Mouse (Mus musculus): ENCODE measurements around the gene Mcoln1. TPM values are rescaled to one million over a fixed set of nuclear protein-coding genes. Genes with fewer than 3 reads are reported as not detected.
A peak's percentile ranks its signal among the peaks of the same experiment; 100 is the strongest.

The Mcoln1 gene
- 19.9 and 20.6 TPM in 2 replicates for polyA plus RNA-seq (2015; fragmentation: Nextera tagmentation; extraction: Ambion mirVana)

DNA sequence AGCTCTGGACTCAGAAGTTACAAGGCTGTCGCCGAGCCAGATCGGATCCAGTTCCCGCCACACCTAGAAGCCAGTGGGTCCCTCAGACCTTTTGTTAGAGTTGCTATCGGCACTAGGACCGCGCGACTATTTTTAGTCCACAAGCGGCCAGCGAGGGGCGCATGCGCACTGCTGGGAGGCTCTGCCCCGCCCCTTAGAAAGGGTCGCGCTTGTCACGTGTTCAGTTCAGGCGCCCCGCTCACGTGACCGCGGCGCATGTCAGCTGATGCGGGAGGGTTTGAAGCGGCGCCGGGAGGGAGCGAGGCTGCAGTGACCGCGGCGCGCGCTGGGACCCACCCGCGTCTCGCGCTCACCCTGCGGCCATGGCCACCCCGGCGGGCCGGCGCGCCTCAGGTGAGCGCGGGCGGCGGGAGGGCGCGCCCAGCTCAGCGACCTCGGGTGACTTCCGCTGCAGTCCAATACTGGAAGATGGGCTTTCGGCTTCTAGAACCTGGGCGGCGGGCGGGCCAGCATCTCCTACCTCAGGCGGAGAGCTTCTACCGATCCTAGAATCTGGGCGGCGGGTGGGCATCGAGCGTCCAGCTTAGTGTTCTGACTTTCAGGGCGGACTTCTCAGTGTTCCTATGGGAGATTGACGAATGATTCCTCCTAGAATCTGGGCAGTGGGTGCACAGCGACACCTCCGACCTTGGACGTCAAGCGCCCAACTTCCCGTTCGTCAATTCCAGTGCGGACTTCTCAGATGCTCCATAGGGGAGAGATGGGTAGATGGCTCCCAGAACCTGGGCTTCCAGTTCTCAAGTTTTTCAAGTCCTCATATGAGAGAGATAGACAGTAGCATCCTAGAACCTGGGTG is at the start of gene Mcoln1:
Gene Mcoln1 (plus strand): TSS at position 223 of the 856 bp plus-strand sequence.
- TF ChIP-seq CTCF (IDR thresholded peaks at IDR 0.05; ENCODE audit: low read depth), result peak; percentile 35
- TF ChIP-seq EP300 (IDR thresholded peaks at IDR 0.05; ENCODE audit: low read depth), result no peak; the same call in 1 of the 2 replicates
- Histone ChIP-seq H3K9me3 (ENCODE audit: low read length) (no peaks in the 10 kb centered on the region), H3K36me3 (replicated peaks; ENCODE audit: insufficient read depth, low read length) (peaks cover 10% of the 10 kb centered on the region), H3K4me3 (ENCODE audit: low read depth, low read length) (peak within 1 kb of the TSS; percentile 84), H3K9ac (replicated peaks) (peak within 1 kb of the TSS; percentile 77), H3K27me3 (ENCODE audit: insufficient read depth, low read length) (no peaks in the 10 kb centered on the region), H3K4me2 (ENCODE audit: low read depth, low read length) (peak within 1 kb of the TSS; percentile 89), H3K4me1 (ENCODE audit: insufficient read depth) (peaks cover 22% of the 10 kb centered on the region), H3K27ac (ENCODE audit: low read depth) (peak within 1 kb of the TSS; percentile 83)
- DNase-seq (peak; percentile 98), ATAC-seq (peak; percentile 91)
- under 1% methylated on average over 68 of the region's 70 CpGs for WGBS (ENCODE audit: insufficient replicate concordance)

DNA sequence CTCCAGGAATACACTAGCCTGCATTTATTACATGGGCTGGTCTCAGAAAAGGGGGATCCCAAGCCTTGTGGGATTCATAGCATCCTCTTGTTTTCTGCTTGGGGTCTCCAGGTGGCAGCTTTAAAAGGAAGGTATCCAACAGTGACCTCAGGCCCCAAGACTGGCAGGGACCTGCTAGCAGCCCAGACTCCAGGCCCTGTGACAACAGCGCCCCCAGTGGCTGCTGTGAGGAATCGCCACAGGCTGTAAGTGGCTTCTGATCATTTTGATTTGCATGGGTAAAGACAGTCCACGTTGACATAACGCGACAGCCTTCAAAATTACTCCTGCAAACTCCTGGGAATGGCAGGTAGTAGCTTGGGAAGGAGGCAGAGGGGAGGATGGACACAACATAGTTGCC is 49.6 kb upstream of the Mcoln1 start:
- H3K36me3 ChIP-seq (replicated peaks; ENCODE audit: insufficient read depth, low read length), result peaks cover 84% of the 10 kb centered on the region
- no peak for TF ChIP-seq EP300 (IDR thresholded peaks at IDR 0.05; ENCODE audit: low read depth)
- peak; percentile 94 for TF ChIP-seq CTCF (IDR thresholded peaks at IDR 0.05; ENCODE audit: low read depth)
- no peak overlapping the region for H3K4me3 ChIP-seq (ENCODE audit: low read depth, low read length)
- no peaks in the 10 kb centered on the region for H3K27me3 ChIP-seq (ENCODE audit: insufficient read depth, low read length)
- ATAC-seq (peak; percentile 56), DNase-seq (peak; percentile 69)
- H3K27ac ChIP-seq (ENCODE audit: low read depth), result no peak overlapping the region
- no peak overlapping the region for H3K9ac ChIP-seq (replicated peaks)
- H3K9me3 ChIP-seq (ENCODE audit: low read length), result no peaks in the 10 kb centered on the region
- no peaks in the 10 kb centered on the region for H3K4me1 ChIP-seq (ENCODE audit: insufficient read depth)
- WGBS (ENCODE audit: insufficient replicate concordance), result 46% methylated on average over 5 of the region's 5 CpGs
- no peak overlapping the region for H3K4me2 ChIP-seq (ENCODE audit: low read depth, low read length)

DNA sequence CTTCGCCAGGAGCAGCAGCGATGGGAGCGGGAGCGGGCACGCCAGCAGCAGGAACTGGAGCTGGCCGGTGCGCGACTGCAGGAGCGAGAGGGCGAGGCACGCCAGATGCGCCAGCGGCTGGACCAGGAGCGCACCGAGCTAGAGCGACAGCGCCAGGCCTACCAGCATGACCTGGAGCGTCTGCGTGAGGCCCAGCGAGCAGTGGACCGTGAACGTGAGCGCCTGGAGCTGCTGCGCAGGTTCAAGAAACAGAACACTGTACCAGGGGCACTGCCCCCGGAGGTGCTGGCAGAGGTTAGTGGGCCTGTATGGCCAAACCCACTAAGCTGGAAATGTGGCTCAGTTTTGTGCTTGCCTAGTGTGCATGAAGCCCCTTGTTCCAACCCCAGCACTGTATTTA is 48.3 kb upstream of the Mcoln1 start:
- Histone ChIP-seq H3K27me3 (ENCODE audit: insufficient read depth, low read length) (no peaks in the 10 kb centered on the region), H3K9me3 (ENCODE audit: low read length) (no peaks in the 10 kb centered on the region), H3K36me3 (replicated peaks; ENCODE audit: insufficient read depth, low read length) (peaks cover 88% of the 10 kb centered on the region), H3K4me2 (ENCODE audit: low read depth, low read length) (no peak overlapping the region), H3K4me1 (ENCODE audit: insufficient read depth) (no peaks in the 10 kb centered on the region), H3K4me3 (ENCODE audit: low read depth, low read length) (no peak overlapping the region), H3K27ac (ENCODE audit: low read depth) (no peak overlapping the region), H3K9ac (replicated peaks) (no peak overlapping the region)
- TF ChIP-seq CTCF (IDR thresholded peaks at IDR 0.05; ENCODE audit: low read depth) (no peak), EP300 (IDR thresholded peaks at IDR 0.05; ENCODE audit: low read depth) (no peak)
- 95% methylated on average over 25 of the region's 25 CpGs for WGBS (ENCODE audit: insufficient replicate concordance)
- ATAC-seq, result no peak
- DNase-seq, result no peak

DNA sequence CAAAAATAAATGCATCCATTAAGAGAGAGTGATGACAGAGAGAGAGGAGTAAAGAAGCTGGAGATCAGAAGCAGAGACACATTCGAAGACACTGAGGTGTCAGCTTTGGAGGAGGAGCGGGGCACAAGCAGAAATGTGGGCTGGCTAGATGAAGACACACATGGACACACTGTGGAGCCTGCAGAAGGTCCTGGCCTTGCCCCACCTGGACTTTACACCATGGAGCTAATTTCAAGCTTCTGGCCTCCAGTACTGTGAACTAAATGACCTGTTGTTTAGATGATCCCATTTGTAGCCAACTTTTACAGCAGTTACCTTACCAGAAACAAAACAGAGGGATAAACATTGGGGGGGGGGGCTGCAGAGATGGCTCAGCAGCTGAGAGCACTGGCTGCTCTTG is 37.0 kb upstream of the Mcoln1 start:
- Histone ChIP-seq H3K27me3 (ENCODE audit: insufficient read depth, low read length) (no peaks in the 10 kb centered on the region), H3K9me3 (ENCODE audit: low read length) (no peaks in the 10 kb centered on the region), H3K36me3 (replicated peaks; ENCODE audit: insufficient read depth, low read length) (peaks cover 15% of the 10 kb centered on the region; the same call in 1 of the 2 replicates), H3K4me3 (ENCODE audit: low read depth, low read length) (no peak overlapping the region), H3K27ac (ENCODE audit: low read depth) (peak overlapping the region; percentile 39; the same call in 1 of the 2 replicates), H3K4me1 (ENCODE audit: insufficient read depth) (peaks cover 3% of the 10 kb centered on the region; the same call in 1 of the 2 replicates), H3K9ac (replicated peaks) (no peak overlapping the region), H3K4me2 (ENCODE audit: low read depth, low read length) (no peak overlapping the region)
- WGBS (ENCODE audit: insufficient replicate concordance), result 70% methylated on average over 2 of the region's 2 CpGs
- peak; percentile 31 for ATAC-seq
- TF ChIP-seq EP300 (IDR thresholded peaks at IDR 0.05; ENCODE audit: low read depth) (no peak), CTCF (IDR thresholded peaks at IDR 0.05; ENCODE audit: low read depth) (no peak)
- DNase-seq, result no peak

DNA sequence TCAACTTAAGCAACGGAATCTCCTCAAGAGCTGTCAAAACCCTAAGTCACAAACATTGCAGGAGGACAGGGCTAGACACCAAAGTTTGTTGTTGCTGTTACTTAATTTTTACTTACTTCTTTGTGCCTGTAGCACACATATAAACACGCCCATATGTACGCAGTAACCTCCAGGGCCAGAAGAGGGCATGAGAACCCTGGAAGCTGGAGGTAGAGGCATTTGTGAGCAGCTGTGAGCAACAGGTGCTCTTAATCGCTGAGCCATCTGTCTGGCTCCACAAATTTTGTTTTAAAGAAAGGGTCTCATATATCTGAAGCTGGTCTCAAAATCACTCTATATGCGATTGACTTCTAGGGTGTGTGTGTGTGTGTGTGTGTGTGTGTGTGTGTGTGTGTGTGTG is 35.9 kb upstream of the Mcoln1 start:
- TF ChIP-seq EP300 (IDR thresholded peaks at IDR 0.05; ENCODE audit: low read depth), result no peak
- TF ChIP-seq CTCF (IDR thresholded peaks at IDR 0.05; ENCODE audit: low read depth), result peak; percentile 78
- ATAC-seq, result peak; percentile 29; the same call in 1 of the 2 replicates
- H3K4me3 ChIP-seq (ENCODE audit: low read depth, low read length), result no peak overlapping the region
- no peaks in the 10 kb centered on the region for H3K27me3 ChIP-seq (ENCODE audit: insufficient read depth, low read length)
- peak; percentile 67 for DNase-seq
- no peaks in the 10 kb centered on the region for H3K9me3 ChIP-seq (ENCODE audit: low read length)
- no peak overlapping the region for H3K9ac ChIP-seq (replicated peaks)
- H3K4me2 ChIP-seq (ENCODE audit: low read depth, low read length), result no peak overlapping the region
- H3K36me3 ChIP-seq (replicated peaks; ENCODE audit: insufficient read depth, low read length), result peaks cover 6% of the 10 kb centered on the region; the same call in 1 of the 2 replicates
- H3K27ac ChIP-seq (ENCODE audit: low read depth), result peak overlapping the region; percentile 39; the same call in 1 of the 2 replicates
- 64% methylated on average over 5 of the region's 5 CpGs for WGBS (ENCODE audit: insufficient replicate concordance)
- H3K4me1 ChIP-seq (ENCODE audit: insufficient read depth), result peaks cover 6% of the 10 kb centered on the region; the same call in 1 of the 2 replicates

All from liver, postnatal 0 days (tissue).